Mouse (Mus musculus) lung, postnatal 36 days (tissue): ENCODE measurements around the gene Crebbp.
A peak's percentile ranks its signal among the peaks of the same experiment; 100 is the strongest.
"Not testable (repeated sequence)": the region's sequence is repeated elsewhere in the genome, so short reads cannot be mapped to it uniquely, and the experiment has no call there.

Experiments used
- DNase-seq: peaks from one replicate; pipeline ENCODE4 v3.0.0; 2022; ENCODE audit warnings: mixed read lengths

Gene Crebbp

GRCm38 (mm10) chr16:4213799-4214551 is at the start of gene Crebbp:
Crebbp (minus strand) TSS chr16:4213997.
- peak; percentile 89 for DNase-seq

GRCm38 (mm10) chr16:4263486-4263885 is 49.7 kb upstream of the Crebbp start:
- no peak for DNase-seq

GRCm38 (mm10) chr16:4257546-4257945 is 43.7 kb upstream of the Crebbp start:
- no peak for DNase-seq

- peak; percentile 49 for DNase-seq
Observed at GRCm38 (mm10) chr16:4248791-4249190, 35.0 kb upstream of the Crebbp start.

GRCm38 (mm10) chr16:4245241-4245640 is 31.4 kb upstream of the Crebbp start:
- not testable (repeated sequence) for DNase-seq

GRCm38 (mm10) chr16:4236131-4236530 is 22.3 kb upstream of the Crebbp start:
- no peak for DNase-seq

- DNase-seq = no peak
Observed at GRCm38 (mm10) chr16:4235587-4235986, 21.8 kb upstream of the Crebbp start.

GRCm38 (mm10) chr16:4225841-4226240 is 12.0 kb upstream of the Crebbp start:
- DNase-seq = no peak

GRCm38 (mm10) chr16:4214631-4215240 is 939 bp upstream of the Crebbp start:
- no peak for DNase-seq

- peak; percentile 70 for DNase-seq
Observed at GRCm38 (mm10) chr16:4212963-4213798, 616 bp downstream of the Crebbp start.

GRCm38 (mm10) chr16:4212167-4212962 is 1.4 kb downstream of the Crebbp start:
- DNase-seq = peak; percentile 9

- no peak for DNase-seq
Observed at GRCm38 (mm10) chr16:4210290-4210689, 3.5 kb downstream of the Crebbp start.

- no peak for DNase-seq
Observed at GRCm38 (mm10) chr16:4203592-4203991, 10.2 kb downstream of the Crebbp start.

GRCm38 (mm10) chr16:4199995-4200394 is 13.8 kb downstream of the Crebbp start:
- peak; percentile 59 for DNase-seq

- DNase-seq = no peak
Observed at GRCm38 (mm10) chr16:4199566-4199965, 14.2 kb downstream of the Crebbp start.

- DNase-seq = no peak
Observed at GRCm38 (mm10) chr16:4198004-4198403, 15.8 kb downstream of the Crebbp start.

GRCm38 (mm10) chr16:4190166-4190565 is 23.6 kb downstream of the Crebbp start:
- DNase-seq = no peak

- DNase-seq = no peak
Observed at GRCm38 (mm10) chr16:4175134-4175533, 38.7 kb downstream of the Crebbp start.

- no peak for DNase-seq
Observed at GRCm38 (mm10) chr16:4169530-4169929, 44.3 kb downstream of the Crebbp start.

- DNase-seq = peak; percentile 19
Observed at GRCm38 (mm10) chr16:4168476-4168875, 45.3 kb downstream of the Crebbp start.

GRCm38 (mm10) chr16:4160898-4161247 is 52.9 kb downstream of the Crebbp start:
- DNase-seq = no peak

GRCm38 (mm10) chr16:4160246-4160897 is 53.4 kb downstream of the Crebbp start:
- DNase-seq = peak; percentile 83
